Mouse (Mus musculus): ENCODE results near the gene Ndufs8. TPM values are rescaled to one million over a fixed set of nuclear protein-coding genes. Genes with fewer than 3 reads are reported as not detected.

The Ndufs8 gene
- polyA plus RNA-seq (2014; fragmentation: Illumina TruSeq; extraction: RNeasy Lipid Tissue Mini Kit (QIAGEN cat#74804); ENCODE audit: low read depth, low replicate concordance), result 10.0 TPM

GRCm38 (mm10) chr19:3912337-3913204 is at the start of gene Ndufs8:
TSS of gene Ndufs8 (minus strand) at chr19:3912774.

GRCm38 (mm10) chr19:3958470-3958869 is 45.9 kb upstream of the Ndufs8 start, which contains the start of gene Aldh3b3:
TSS of gene Aldh3b3 (plus strand) at chr19:3958645.

GRCm38 (mm10) chr19:3935032-3935895 is 22.7 kb upstream of the Ndufs8 start, which contains the start of gene Unc93b1:
TSS of gene Unc93b1 (plus strand) at chr19:3935186.

GRCm38 (mm10) chr19:3929211-3929941 is 16.8 kb upstream of the Ndufs8 start, which contains the start of gene Aldh3b1:
TSS of gene Aldh3b1 (minus strand) at chr19:3929808.

GRCm38 (mm10) chr19:3906795-3907786 is 5.5 kb downstream of the Ndufs8 start, which contains the start of gene Tcirg1:
TSS of gene Tcirg1 (minus strand) at chr19:3907133.

Other genes with a start within 250 kb of the Ndufs8 start
- 1.7 TPM for gene Lrp5, start 226.2 kb downstream of the Ndufs8 start, polyA plus RNA-seq (2014; fragmentation: Illumina TruSeq; extraction: RNeasy Lipid Tissue Mini Kit (QIAGEN cat#74804); ENCODE audit: low read depth, low replicate concordance)
- 6.4 TPM for gene 1810055G02Rik, start 204.5 kb downstream of the Ndufs8 start, polyA plus RNA-seq (2014; fragmentation: Illumina TruSeq; extraction: RNeasy Lipid Tissue Mini Kit (QIAGEN cat#74804); ENCODE audit: low read depth, low replicate concordance)
- gene Kmt5b, start 145.4 kb downstream of the Ndufs8 start, polyA plus RNA-seq (2014; fragmentation: Illumina TruSeq; extraction: RNeasy Lipid Tissue Mini Kit (QIAGEN cat#74804); ENCODE audit: low read depth, low replicate concordance), result 203 TPM
- gene Chka, start 61.0 kb downstream of the Ndufs8 start, polyA plus RNA-seq (2014; fragmentation: Illumina TruSeq; extraction: RNeasy Lipid Tissue Mini Kit (QIAGEN cat#74804); ENCODE audit: low read depth, low replicate concordance), result 119 TPM
- 2.0 TPM for gene Tcirg1, start 5.6 kb downstream of the Ndufs8 start, polyA plus RNA-seq (2014; fragmentation: Illumina TruSeq; extraction: RNeasy Lipid Tissue Mini Kit (QIAGEN cat#74804); ENCODE audit: low read depth, low replicate concordance)
- gene Aldh3b1, start 17.0 kb upstream of the Ndufs8 start, polyA plus RNA-seq (2014; fragmentation: Illumina TruSeq; extraction: RNeasy Lipid Tissue Mini Kit (QIAGEN cat#74804); ENCODE audit: low read depth, low replicate concordance), result 9.5 TPM
- 2.3 TPM for gene Unc93b1, start 22.4 kb upstream of the Ndufs8 start, polyA plus RNA-seq (2014; fragmentation: Illumina TruSeq; extraction: RNeasy Lipid Tissue Mini Kit (QIAGEN cat#74804); ENCODE audit: low read depth, low replicate concordance)
- not detected for gene Aldh3b3, start 45.9 kb upstream of the Ndufs8 start, polyA plus RNA-seq (2014; fragmentation: Illumina TruSeq; extraction: RNeasy Lipid Tissue Mini Kit (QIAGEN cat#74804); ENCODE audit: low read depth, low replicate concordance)
- 0.99 TPM for gene Aldh3b2, start 59.6 kb upstream of the Ndufs8 start, polyA plus RNA-seq (2014; fragmentation: Illumina TruSeq; extraction: RNeasy Lipid Tissue Mini Kit (QIAGEN cat#74804); ENCODE audit: low read depth, low replicate concordance)
- gene Acy3, start 73.8 kb upstream of the Ndufs8 start, polyA plus RNA-seq (2014; fragmentation: Illumina TruSeq; extraction: RNeasy Lipid Tissue Mini Kit (QIAGEN cat#74804); ENCODE audit: low read depth, low replicate concordance), result 3.2 TPM
- not detected for gene Tbx10, start 80.0 kb upstream of the Ndufs8 start, polyA plus RNA-seq (2014; fragmentation: Illumina TruSeq; extraction: RNeasy Lipid Tissue Mini Kit (QIAGEN cat#74804); ENCODE audit: low read depth, low replicate concordance)
- gene Nudt8, start 87.8 kb upstream of the Ndufs8 start, polyA plus RNA-seq (2014; fragmentation: Illumina TruSeq; extraction: RNeasy Lipid Tissue Mini Kit (QIAGEN cat#74804); ENCODE audit: low read depth, low replicate concordance), result not detected
- not detected for gene Gm49405, start 87.9 kb upstream of the Ndufs8 start, polyA plus RNA-seq (2014; fragmentation: Illumina TruSeq; extraction: RNeasy Lipid Tissue Mini Kit (QIAGEN cat#74804); ENCODE audit: low read depth, low replicate concordance)
- gene Doc2g, start 90.5 kb upstream of the Ndufs8 start, polyA plus RNA-seq (2014; fragmentation: Illumina TruSeq; extraction: RNeasy Lipid Tissue Mini Kit (QIAGEN cat#74804); ENCODE audit: low read depth, low replicate concordance), result not detected
- gene Ndufv1, start 100.0 kb upstream of the Ndufs8 start, polyA plus RNA-seq (2014; fragmentation: Illumina TruSeq; extraction: RNeasy Lipid Tissue Mini Kit (QIAGEN cat#74804); ENCODE audit: low read depth, low replicate concordance), result 6.6 TPM
- 19.5 TPM for gene Gstp1, start 125.2 kb upstream of the Ndufs8 start, polyA plus RNA-seq (2014; fragmentation: Illumina TruSeq; extraction: RNeasy Lipid Tissue Mini Kit (QIAGEN cat#74804); ENCODE audit: low read depth, low replicate concordance)
- 9.4 TPM for gene Gstp2, start 133.2 kb upstream of the Ndufs8 start, polyA plus RNA-seq (2014; fragmentation: Illumina TruSeq; extraction: RNeasy Lipid Tissue Mini Kit (QIAGEN cat#74804); ENCODE audit: low read depth, low replicate concordance)
- not detected for gene Gstp3, start 146.8 kb upstream of the Ndufs8 start, polyA plus RNA-seq (2014; fragmentation: Illumina TruSeq; extraction: RNeasy Lipid Tissue Mini Kit (QIAGEN cat#74804); ENCODE audit: low read depth, low replicate concordance)
- gene Cabp2, start 168.8 kb upstream of the Ndufs8 start, polyA plus RNA-seq (2014; fragmentation: Illumina TruSeq; extraction: RNeasy Lipid Tissue Mini Kit (QIAGEN cat#74804); ENCODE audit: low read depth, low replicate concordance), result not detected
- 1.1 TPM for gene Cdk2ap2, start 184.4 kb upstream of the Ndufs8 start, polyA plus RNA-seq (2014; fragmentation: Illumina TruSeq; extraction: RNeasy Lipid Tissue Mini Kit (QIAGEN cat#74804); ENCODE audit: low read depth, low replicate concordance)
- 0.87 TPM for gene Pitpnm1, start 187.2 kb upstream of the Ndufs8 start, polyA plus RNA-seq (2014; fragmentation: Illumina TruSeq; extraction: RNeasy Lipid Tissue Mini Kit (QIAGEN cat#74804); ENCODE audit: low read depth, low replicate concordance)
- gene Aip, start 213.1 kb upstream of the Ndufs8 start, polyA plus RNA-seq (2014; fragmentation: Illumina TruSeq; extraction: RNeasy Lipid Tissue Mini Kit (QIAGEN cat#74804); ENCODE audit: low read depth, low replicate concordance), result 1.1 TPM
- not detected for gene Gpr152, start 227.0 kb upstream of the Ndufs8 start, polyA plus RNA-seq (2014; fragmentation: Illumina TruSeq; extraction: RNeasy Lipid Tissue Mini Kit (QIAGEN cat#74804); ENCODE audit: low read depth, low replicate concordance)
- gene Cabp4, start 231.3 kb upstream of the Ndufs8 start, polyA plus RNA-seq (2014; fragmentation: Illumina TruSeq; extraction: RNeasy Lipid Tissue Mini Kit (QIAGEN cat#74804); ENCODE audit: low read depth, low replicate concordance), result not detected
- gene Coro1b, start 235.8 kb upstream of the Ndufs8 start, polyA plus RNA-seq (2014; fragmentation: Illumina TruSeq; extraction: RNeasy Lipid Tissue Mini Kit (QIAGEN cat#74804); ENCODE audit: low read depth, low replicate concordance), result 31.5 TPM
- 3.5 TPM for gene Ptprcap, start 240.8 kb upstream of the Ndufs8 start, polyA plus RNA-seq (2014; fragmentation: Illumina TruSeq; extraction: RNeasy Lipid Tissue Mini Kit (QIAGEN cat#74804); ENCODE audit: low read depth, low replicate concordance)